Mouse (Mus musculus): ENCODE data around the gene Atxn1. TPM values are rescaled to one million over a fixed set of nuclear protein-coding genes. Genes with fewer than 3 reads are reported as not detected.
A peak's percentile ranks its signal among the peaks of the same experiment; 100 is the strongest.

Atxn1 gene
- polyA plus RNA-seq, 1 experiment from 2014 or later = 12.8 TPM

GRCm38 (mm10) chr13:45866615-45867245 is 98.1 kb downstream of the Atxn1 start:
- Histone ChIP-seq H3K9me3 (no peaks in the 10 kb centered on the region), H3K27me3 (no peaks in the 10 kb centered on the region), H3K4me3 (no peak overlapping the region), H3K4me1 (peaks cover 18% of the 10 kb centered on the region), H3K36me3 (no peaks in the 10 kb centered on the region), H3K9ac (replicated peaks) (no peak overlapping the region), H3K4me2 (replicated peaks) (no peak overlapping the region), H3K27ac (replicated peaks) (no peak overlapping the region)
- WGBS = 90% methylated on average over 8 of the region's 8 CpGs
- no peak for ATAC-seq (replicated peaks)

- Histone ChIP-seq H3K27ac (replicated peaks) (no peak overlapping the region), H3K9ac (replicated peaks) (no peak overlapping the region), H3K9me3 (no peaks in the 10 kb centered on the region), H3K4me1 (peaks cover 25% of the 10 kb centered on the region), H3K36me3 (no peaks in the 10 kb centered on the region), H3K27me3 (no peaks in the 10 kb centered on the region), H3K4me3 (no peak overlapping the region), H3K4me2 (replicated peaks) (no peak overlapping the region)
- no peak for ATAC-seq (replicated peaks)
- WGBS = 95% methylated on average over 10 of the region's 10 CpGs
Observed at GRCm38 (mm10) chr13:45865620-45866019, 99.2 kb downstream of the Atxn1 start.

GRCm38 (mm10) chr13:45863779-45864178 is 101.0 kb downstream of the Atxn1 start:
- H3K9ac ChIP-seq (replicated peaks) = no peak overlapping the region
- H3K4me3 ChIP-seq = no peak overlapping the region
- no peak for ATAC-seq (replicated peaks)
- no peaks in the 10 kb centered on the region for H3K36me3 ChIP-seq
- peaks cover 28% of the 10 kb centered on the region for H3K4me1 ChIP-seq
- no peak overlapping the region for H3K4me2 ChIP-seq (replicated peaks)
- WGBS = 90% methylated on average over 8 of the region's 8 CpGs
- H3K27me3 ChIP-seq = no peaks in the 10 kb centered on the region
- H3K9me3 ChIP-seq = no peaks in the 10 kb centered on the region
- H3K27ac ChIP-seq (replicated peaks) = no peak overlapping the region

GRCm38 (mm10) chr13:45861885-45862605 is 102.8 kb downstream of the Atxn1 start:
- Histone ChIP-seq H3K9me3 (no peaks in the 10 kb centered on the region), H3K27ac (replicated peaks) (0 out of 2 replicates have a peak overlapping the region, but pooled peaks have one; percentile 31), H3K4me3 (no peak overlapping the region), H3K4me2 (replicated peaks) (no peak overlapping the region), H3K9ac (replicated peaks) (no peak overlapping the region), H3K27me3 (no peaks in the 10 kb centered on the region), H3K36me3 (no peaks in the 10 kb centered on the region), H3K4me1 (peaks cover 23% of the 10 kb centered on the region)
- WGBS = 60% methylated on average over 13 of the region's 13 CpGs
- ATAC-seq (replicated peaks) = no peak

GRCm38 (mm10) chr13:45861098-45861580 is 103.7 kb downstream of the Atxn1 start:
- no peak overlapping the region for H3K4me3 ChIP-seq
- no peak overlapping the region for H3K4me2 ChIP-seq (replicated peaks)
- H3K27ac ChIP-seq (replicated peaks) = no peak overlapping the region; the same call in 1 of the 2 replicates
- WGBS = 16% methylated on average over 10 of the region's 10 CpGs
- ATAC-seq (replicated peaks) = no peak
- no peaks in the 10 kb centered on the region for H3K27me3 ChIP-seq
- no peaks in the 10 kb centered on the region for H3K36me3 ChIP-seq
- H3K9ac ChIP-seq (replicated peaks) = no peak overlapping the region
- no peaks in the 10 kb centered on the region for H3K9me3 ChIP-seq
- peaks cover 21% of the 10 kb centered on the region for H3K4me1 ChIP-seq

GRCm38 (mm10) chr13:45859081-45859709 is 105.6 kb downstream of the Atxn1 start:
- WGBS = 81% methylated on average over 12 of the region's 12 CpGs
- no peak for ATAC-seq (replicated peaks)
- no peak overlapping the region for H3K4me2 ChIP-seq (replicated peaks)
- H3K9ac ChIP-seq (replicated peaks) = no peak overlapping the region
- no peak overlapping the region for H3K27ac ChIP-seq (replicated peaks)
- H3K36me3 ChIP-seq = no peaks in the 10 kb centered on the region
- H3K9me3 ChIP-seq = no peaks in the 10 kb centered on the region
- no peak overlapping the region for H3K4me3 ChIP-seq
- peaks cover 21% of the 10 kb centered on the region for H3K4me1 ChIP-seq
- no peaks in the 10 kb centered on the region for H3K27me3 ChIP-seq

- no peak overlapping the region for H3K4me2 ChIP-seq (replicated peaks)
- no peak overlapping the region for H3K9ac ChIP-seq (replicated peaks)
- no peaks in the 10 kb centered on the region for H3K9me3 ChIP-seq
- peaks cover 17% of the 10 kb centered on the region for H3K4me1 ChIP-seq
- H3K27ac ChIP-seq (replicated peaks) = no peak overlapping the region
- no peak overlapping the region for H3K4me3 ChIP-seq
- 85% methylated on average over 8 of the region's 8 CpGs for WGBS
- ATAC-seq (replicated peaks) = no peak
- no peaks in the 10 kb centered on the region for H3K27me3 ChIP-seq
- no peaks in the 10 kb centered on the region for H3K36me3 ChIP-seq
Observed at GRCm38 (mm10) chr13:45857416-45857815, 107.4 kb downstream of the Atxn1 start.

GRCm38 (mm10) chr13:45854531-45854930 is 110.3 kb downstream of the Atxn1 start:
- Histone ChIP-seq H3K9me3 (no peaks in the 10 kb centered on the region), H3K4me2 (replicated peaks) (no peak overlapping the region), H3K27me3 (no peaks in the 10 kb centered on the region), H3K9ac (replicated peaks) (no peak overlapping the region), H3K27ac (replicated peaks) (no peak overlapping the region), H3K4me3 (no peak overlapping the region), H3K4me1 (no peaks in the 10 kb centered on the region), H3K36me3 (no peaks in the 10 kb centered on the region)
- no peak for ATAC-seq (replicated peaks)
- WGBS = 72% methylated on average over 5 of the region's 5 CpGs

GRCm38 (mm10) chr13:45853691-45854090 is 111.1 kb downstream of the Atxn1 start:
- H3K4me1 ChIP-seq = no peaks in the 10 kb centered on the region
- H3K4me2 ChIP-seq (replicated peaks) = no peak overlapping the region
- H3K36me3 ChIP-seq = no peaks in the 10 kb centered on the region
- H3K27me3 ChIP-seq = no peaks in the 10 kb centered on the region
- no peak overlapping the region for H3K4me3 ChIP-seq
- H3K9me3 ChIP-seq = no peaks in the 10 kb centered on the region
- no peak overlapping the region for H3K27ac ChIP-seq (replicated peaks)
- WGBS = 75% methylated on average over 6 of the region's 6 CpGs
- H3K9ac ChIP-seq (replicated peaks) = no peak overlapping the region
- ATAC-seq (replicated peaks) = no peak

- H3K4me3 ChIP-seq = no peak overlapping the region
- ATAC-seq (replicated peaks) = no peak
- WGBS = 85% methylated on average over 2 of the region's 2 CpGs
- no peak overlapping the region for H3K9ac ChIP-seq (replicated peaks)
- H3K4me2 ChIP-seq (replicated peaks) = no peak overlapping the region
- no peaks in the 10 kb centered on the region for H3K27me3 ChIP-seq
- H3K4me1 ChIP-seq = no peaks in the 10 kb centered on the region
- no peak overlapping the region for H3K27ac ChIP-seq (replicated peaks)
- no peaks in the 10 kb centered on the region for H3K36me3 ChIP-seq
- no peaks in the 10 kb centered on the region for H3K9me3 ChIP-seq
Observed at GRCm38 (mm10) chr13:45852288-45852687, 112.5 kb downstream of the Atxn1 start.

GRCm38 (mm10) chr13:45851746-45852145 is 113.1 kb downstream of the Atxn1 start:
- no peak overlapping the region for H3K9ac ChIP-seq (replicated peaks)
- 79% methylated on average over 2 of the region's 2 CpGs for WGBS
- no peak overlapping the region for H3K4me2 ChIP-seq (replicated peaks)

GRCm38 (mm10) chr13:45851156-45851555 is 113.7 kb downstream of the Atxn1 start:
- Histone ChIP-seq H3K36me3 (no peaks in the 10 kb centered on the region), H3K27me3 (no peaks in the 10 kb centered on the region), H3K4me2 (replicated peaks) (no peak overlapping the region), H3K27ac (replicated peaks) (no peak overlapping the region), H3K9ac (replicated peaks) (no peak overlapping the region), H3K4me3 (no peak overlapping the region), H3K9me3 (no peaks in the 10 kb centered on the region), H3K4me1 (no peaks in the 10 kb centered on the region)
- 85% methylated on average over 4 of the region's 4 CpGs for WGBS
- no peak for ATAC-seq (replicated peaks)

More at GRCm38 (mm10) chr13:45851746-45852145, 113.1 kb downstream of the Atxn1 start:
- no peak overlapping the region for H3K4me3 ChIP-seq
- H3K36me3 ChIP-seq = no peaks in the 10 kb centered on the region
- H3K27me3 ChIP-seq = no peaks in the 10 kb centered on the region
- no peaks in the 10 kb centered on the region for H3K9me3 ChIP-seq
- no peak overlapping the region for H3K27ac ChIP-seq (replicated peaks)
- no peak for ATAC-seq (replicated peaks)
- H3K4me1 ChIP-seq = no peaks in the 10 kb centered on the region

Measured in forebrain, embryonic 15.5 days (tissue).